Mouse (Mus musculus) bone marrow, adult 2 months (tissue): ENCODE measurements around the gene Rccd1. TPM values are rescaled to one million over a fixed set of nuclear protein-coding genes. Genes with fewer than 3 reads are reported as not detected.

ENCODE experiments used
- H3K27ac ChIP-seq: fragments of 200-500 bp; 2 replicates; pipeline ENCODE4 v1.5.1; 2012; ENCODE audit warnings: low read depth, mild to moderate bottlenecking, control low read depth, inconsistent platforms, low read length; ENCODE audit not compliant: control insufficient read depth, poor library complexity, insufficient read depth
- H3K4me1 ChIP-seq: fragments of 200-500 bp; 2 replicates; pipeline ENCODE4 v1.6.1; 2011; ENCODE audit warnings: low read length; ENCODE audit not compliant: control insufficient read depth, insufficient read depth
- H3K4me3 ChIP-seq: fragments of 200-500 bp; replicated peaks from 2 replicates; pipeline ENCODE3; 2011; ENCODE audit warnings: mild to moderate bottlenecking, low read depth, low read length, control low read depth; ENCODE audit not compliant: control insufficient read depth
- CTCF ChIP-seq: fragments of 200-500 bp; IDR thresholded peaks from 2 replicates; pipeline ENCODE4 v1.5.1; 2011; ENCODE audit warnings: low read length, control low read depth; ENCODE audit not compliant: control insufficient read depth, insufficient read depth
- POLR2A ChIP-seq: fragments of 200-500 bp; IDR thresholded peaks from 2 replicates; pipeline ENCODE4 v1.6.1; 2011; ENCODE audit warnings: low read depth, mild to moderate bottlenecking, control low read depth, low read length, borderline replicate concordance; ENCODE audit not compliant: control insufficient read depth
- WGBS: fragments of 180-500 bp; shearing (Covaris S2); methylation state at CpG from one replicate; pipeline ENCODE4 v1.1.7; 2018; 5-methylcytosine and 5-hydroxymethylcytosine counted together
- polyA plus RNA-seq: library from polyadenylated mRNA; stranded (reverse); fragments of >200 nt; gene quantifications from 2 replicates; pipeline ENCODE4 v1.2.4, GENCODE M21; 2011; ENCODE audit warnings: low replicate concordance; ENCODE audit not compliant: missing spikeins, insufficient read depth, insufficient read length

Gene Rccd1
- polyA plus RNA-seq, 1 experiment: 11.3 TPM

DNA sequence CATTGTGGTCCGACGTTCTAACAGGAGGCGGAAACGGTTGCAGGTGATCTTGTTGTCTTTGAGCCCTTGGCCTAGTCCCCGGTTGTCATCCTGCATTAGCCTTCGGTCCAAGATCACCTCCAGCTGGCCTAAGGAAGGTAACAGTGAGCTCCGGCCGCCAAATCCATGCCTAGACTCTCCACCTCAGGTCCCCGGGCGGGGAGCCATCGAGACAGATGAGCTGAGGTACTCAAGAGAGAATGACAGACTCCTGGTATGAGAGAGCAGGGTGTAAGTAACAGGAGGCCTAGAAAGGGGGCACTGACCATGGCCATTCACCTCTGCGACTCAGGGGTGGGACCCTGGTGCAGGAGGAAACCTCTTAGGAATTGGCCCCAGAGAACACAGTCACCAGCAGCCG is 32.1 kb upstream of the Rccd1 start:
- 88% methylated on average over 13 of the region's 13 CpGs for WGBS
- Histone ChIP-seq H3K4me3 (no peak overlapping the region), H3K27ac (no peak overlapping the region), H3K4me1 (peaks cover 1% of the 10 kb centered on the region; the same call in 1 of the 2 replicates)
- TF ChIP-seq CTCF: no peak
- no peak for TF ChIP-seq POLR2A

DNA sequence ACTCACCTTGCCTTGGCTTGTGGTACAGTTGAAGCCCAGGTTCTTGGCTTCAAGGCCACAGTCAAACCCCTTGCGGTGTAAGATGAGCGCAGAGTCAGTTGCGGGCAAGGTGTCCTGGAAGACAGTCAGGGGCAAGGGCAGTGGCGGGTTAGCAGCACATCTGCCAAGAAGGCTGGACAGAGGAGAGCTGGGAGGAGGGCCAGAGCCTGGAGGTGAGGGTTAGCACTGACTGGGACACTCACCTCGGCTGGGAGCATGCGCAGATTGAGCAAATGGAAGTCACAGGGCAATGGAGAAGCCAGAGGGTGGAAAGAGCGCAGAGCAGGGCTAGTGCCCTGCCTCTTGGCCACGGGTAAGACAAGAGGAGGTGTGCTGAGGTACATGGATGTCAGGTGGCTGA is 28.7 kb upstream of the Rccd1 start:
- Histone ChIP-seq H3K27ac (no peak overlapping the region), H3K4me1 (no peaks in the 10 kb centered on the region), H3K4me3 (no peak overlapping the region)
- TF ChIP-seq POLR2A (no peak), CTCF (no peak)
- WGBS: 90% methylated on average over 8 of the region's 8 CpGs

DNA sequence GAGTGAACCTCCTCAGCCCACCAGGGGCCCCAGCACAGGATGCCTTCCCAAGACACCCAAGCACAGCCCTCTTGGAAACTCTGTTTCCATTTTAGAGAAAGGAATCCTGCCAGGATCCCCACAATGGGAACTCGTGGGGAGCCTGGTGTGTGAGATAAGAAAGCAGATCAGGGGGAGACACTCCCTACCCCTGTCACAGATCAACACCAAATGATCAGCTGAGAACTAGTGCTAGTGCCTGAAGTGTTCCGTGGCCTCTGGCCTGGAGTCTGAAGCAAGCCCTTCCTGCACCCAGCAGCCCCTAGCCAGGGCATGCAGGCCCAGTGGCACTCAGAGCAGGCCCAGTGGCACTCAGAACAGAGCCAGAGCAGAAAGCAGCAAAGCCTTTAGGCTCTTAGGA is 26.6 kb upstream of the Rccd1 start:
- TF ChIP-seq CTCF: no peak
- no peak for TF ChIP-seq POLR2A
- H3K4me1 ChIP-seq: no peaks in the 10 kb centered on the region
- no peak overlapping the region for H3K4me3 ChIP-seq
- no peak overlapping the region for H3K27ac ChIP-seq
- WGBS: 59% methylated on average over 2 of the region's 2 CpGs

DNA sequence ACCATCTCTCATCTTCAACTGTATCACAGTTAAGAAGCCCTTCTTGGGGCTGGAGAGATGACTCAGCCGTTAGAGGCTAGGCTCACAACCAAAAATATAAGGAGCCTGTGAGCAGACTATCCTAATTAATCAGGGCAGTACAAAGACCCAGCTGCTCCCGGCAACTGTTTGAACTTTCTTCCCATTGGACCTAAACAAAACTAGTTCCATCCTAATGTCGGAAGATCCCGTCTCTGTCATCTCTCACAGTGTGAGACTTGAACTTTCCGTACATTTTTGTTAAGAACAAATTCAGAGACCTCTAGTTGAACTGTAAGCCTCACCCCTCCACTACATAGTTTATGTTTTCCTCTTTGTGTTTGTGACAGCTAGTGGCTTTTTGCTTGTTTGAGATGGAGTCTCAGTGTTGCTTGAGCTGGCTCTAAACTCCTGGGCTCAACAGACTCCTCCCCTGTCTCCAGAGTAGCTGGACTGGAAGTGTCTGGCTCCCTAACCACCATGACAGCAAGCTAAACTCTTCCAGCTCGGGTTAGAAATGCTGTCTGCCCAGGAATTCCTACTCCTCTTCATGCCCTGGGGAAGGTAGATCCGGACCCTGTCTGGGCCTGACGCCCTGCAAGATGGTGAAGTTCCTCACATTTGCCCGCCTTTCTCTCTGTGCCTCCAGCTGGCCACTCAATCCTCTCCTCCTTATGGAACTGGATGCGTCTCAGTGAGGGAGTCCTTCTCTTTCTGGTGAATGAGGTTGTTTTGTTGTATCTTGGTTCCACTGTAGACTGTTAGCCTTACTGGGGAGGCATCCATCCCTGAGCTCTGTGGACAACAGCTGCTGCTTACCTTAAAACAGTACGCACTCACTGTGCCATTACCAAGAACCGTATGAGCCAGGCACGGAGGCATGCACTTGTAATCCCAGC is 23.7 kb upstream of the Rccd1 start:
- no peak for TF ChIP-seq CTCF
- TF ChIP-seq POLR2A: no peak
- Histone ChIP-seq H3K4me3 (no peak overlapping the region), H3K4me1 (peaks cover 5% of the 10 kb centered on the region), H3K27ac (no peak overlapping the region)
- 76% methylated on average over 13 of the region's 13 CpGs for WGBS

DNA sequence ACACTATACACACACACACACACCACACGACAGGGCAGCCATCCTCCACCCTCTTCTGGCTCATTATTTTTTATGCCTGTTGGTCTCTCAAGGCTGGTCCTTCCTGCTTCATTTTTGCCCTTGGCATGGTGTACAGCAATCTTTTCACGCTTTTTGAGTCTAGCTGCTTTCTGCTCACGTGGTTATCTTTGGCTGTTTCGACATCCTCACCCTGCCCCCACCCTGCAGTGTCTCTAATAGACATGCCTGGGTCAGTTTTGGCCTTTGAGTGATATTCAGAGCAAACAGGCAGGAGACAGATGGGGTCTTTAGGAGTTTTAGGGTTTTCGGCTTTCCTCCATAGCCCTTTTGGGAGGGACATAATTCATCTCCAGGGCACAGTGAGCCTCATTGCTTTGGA is 22.6 kb upstream of the Rccd1 start:
- H3K4me1 ChIP-seq: peaks cover 5% of the 10 kb centered on the region
- H3K4me3 ChIP-seq: no peak overlapping the region
- 54% methylated on average over 5 of the region's 5 CpGs for WGBS
- H3K27ac ChIP-seq: no peak overlapping the region
- TF ChIP-seq POLR2A (no peak), CTCF (no peak)

DNA sequence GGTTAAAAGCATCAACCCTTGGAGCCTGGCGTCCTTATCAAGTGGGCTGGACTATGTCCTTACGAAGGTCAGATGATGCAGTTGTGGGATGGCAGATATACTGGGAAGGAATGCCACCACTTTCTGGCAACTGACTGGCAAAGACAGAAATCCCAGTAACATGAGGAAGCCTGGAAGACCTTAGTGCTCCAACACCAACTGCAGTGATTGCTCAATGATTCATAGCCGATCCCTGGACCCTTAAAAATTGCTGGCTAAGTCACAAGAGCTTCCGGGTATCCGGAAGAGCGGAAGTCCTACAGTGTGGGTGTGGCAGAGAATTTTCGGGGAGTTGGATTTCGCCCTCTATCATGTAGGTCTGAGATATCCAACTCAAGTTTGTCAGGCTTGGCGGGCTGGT is 21.9 kb upstream of the Rccd1 start:
- Histone ChIP-seq H3K4me1 (peaks cover 5% of the 10 kb centered on the region), H3K4me3 (no peak overlapping the region), H3K27ac (no peak overlapping the region)
- TF ChIP-seq POLR2A: no peak
- no peak for TF ChIP-seq CTCF
- WGBS: 83% methylated on average over 9 of the region's 9 CpGs

DNA sequence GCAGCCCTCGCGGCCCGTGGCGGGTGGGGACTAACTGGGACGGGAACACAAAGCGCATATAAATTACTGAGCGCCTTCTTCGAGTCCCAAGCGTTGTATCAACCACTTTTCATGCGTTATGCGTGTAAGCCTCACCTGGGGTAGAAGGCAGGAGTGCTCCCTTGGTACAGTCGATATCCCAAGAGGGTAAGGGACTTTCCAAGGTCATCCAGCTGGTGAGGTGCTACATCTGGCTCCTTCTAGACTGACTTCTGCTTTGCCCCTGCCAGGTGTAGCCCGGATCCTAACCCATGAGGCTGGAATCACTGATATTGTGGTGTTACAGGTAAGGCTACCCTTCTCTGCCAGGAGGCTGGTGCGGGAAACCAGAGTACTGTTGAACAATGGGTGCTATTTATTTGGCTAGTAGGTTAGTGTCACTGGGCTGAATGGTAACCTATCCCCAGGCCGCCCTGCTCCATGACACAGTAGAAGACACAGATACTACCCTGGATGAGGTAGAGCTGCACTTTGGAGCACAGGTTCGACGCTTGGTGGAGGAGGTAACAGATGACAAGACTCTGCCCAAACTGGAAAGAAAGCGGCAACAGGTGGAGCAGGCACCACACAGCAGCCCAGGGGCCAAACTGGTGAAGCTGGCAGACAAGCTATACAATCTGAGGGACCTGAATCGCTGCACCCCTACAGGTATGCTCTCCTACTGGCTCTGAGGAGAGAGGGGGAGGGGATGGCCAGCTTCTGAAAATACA is 19.2 kb upstream of the Rccd1 start:
- Histone ChIP-seq H3K4me3 (peak overlapping the region; percentile 83), H3K4me1 (peaks cover 7% of the 10 kb centered on the region), H3K27ac (peak overlapping the region; percentile 71)
- 24% methylated on average over 19 of the region's 19 CpGs for WGBS
- no peak for TF ChIP-seq CTCF
- TF ChIP-seq POLR2A: no peak

DNA sequence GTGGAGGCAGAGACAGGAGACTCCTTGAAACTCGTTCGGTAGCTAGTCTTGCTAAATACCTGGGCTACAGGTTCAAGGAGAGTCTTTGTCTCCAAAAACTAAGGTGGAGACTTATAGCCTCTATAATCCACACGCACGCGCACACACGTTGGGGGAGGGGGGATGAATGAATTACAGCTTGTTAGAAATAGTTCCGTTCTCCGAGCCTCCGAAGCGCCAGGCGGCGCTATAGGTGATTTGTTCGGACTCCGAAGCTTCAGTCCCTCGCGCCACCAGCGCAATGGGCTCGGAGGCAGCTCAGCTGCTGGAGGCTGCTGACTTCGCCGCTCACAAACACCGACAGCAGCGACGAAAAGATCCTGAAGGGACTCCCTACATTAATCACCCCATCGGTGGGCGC is 18.6 kb upstream of the Rccd1 start, which contains the start of gene Hddc3:
Hddc3 (plus strand) TSS at position 247 of the 400 bp plus-strand sequence.
- peak; percentile 73 for TF ChIP-seq CTCF
- peak; percentile 81; the same call in 1 of the 2 replicates for TF ChIP-seq POLR2A
- 1% methylated on average over 25 of the region's 25 CpGs for WGBS
- Histone ChIP-seq H3K4me1 (peaks cover 7% of the 10 kb centered on the region), H3K4me3 (peak within 1 kb of the TSS; percentile 83), H3K27ac (peak within 1 kb of the TSS; percentile 71)
